Mouse (Mus musculus) heart, postnatal 0 days (tissue): ENCODE results near the gene Zfp286.

Source experiments
- CTCF ChIP-seq: IDR thresholded peaks from 2 replicates; pipeline ENCODE4 v1.5.1; 2016; ENCODE audit warnings: antibody characterized with exemption, control low read depth, low read depth
- EP300 ChIP-seq: IDR thresholded peaks from 2 replicates; pipeline ENCODE4 v1.6.1; 2016; ENCODE audit warnings: antibody characterized with exemption, low read depth

GRCm38 (mm10) chr11:62757143-62757507, 32.1 kb downstream of the Zfp286 start:
- TF ChIP-seq CTCF (no peak), EP300 (no peak)
